Mouse (Mus musculus) forebrain, embryonic 12.5 days (tissue): ENCODE data around the gene Cdc27. TPM values are rescaled to one million over a fixed set of nuclear protein-coding genes. Genes with fewer than 3 reads are reported as not detected.
A peak's percentile ranks its signal among the peaks of the same experiment; 100 is the strongest.
"Not testable (repeated sequence)": the region's sequence is repeated elsewhere in the genome, so short reads cannot be mapped to it uniquely, and the experiment has no call there.

Source experiments
- ATAC-seq: fragments of 200-750 bp; cut with Nextera tagmentation; 2 replicates; pipeline ENCODE4 v1.8.0; 2017; ENCODE audit warnings: moderate TSS enrichment; ENCODE audit not compliant: low FRiP score
- H3K27ac ChIP-seq: fragments of 300-500 bp; sonication (generic); 2 replicates; pipeline ENCODE4 v1.5.1; 2016; ENCODE audit warnings: mild to moderate bottlenecking
- H3K27me3 ChIP-seq: fragments of 300-500 bp; sonication (generic); 2 replicates; pipeline ENCODE4 v1.6.1; 2016; ENCODE audit warnings: mild to moderate bottlenecking
- H3K36me3 ChIP-seq: fragments of 300-500 bp; sonication (generic); replicated peaks from 2 replicates; pipeline ENCODE4 v1.6.1; 2016; ENCODE audit warnings: mild to moderate bottlenecking
- H3K4me1 ChIP-seq: fragments of 300-500 bp; sonication (generic); 2 replicates; pipeline ENCODE4 v1.6.1; 2016
- H3K4me2 ChIP-seq: fragments of 300-500 bp; sonication (generic); 2 replicates; pipeline ENCODE4 v1.6.1; 2016; ENCODE audit warnings: mild to moderate bottlenecking, moderate library complexity
- H3K4me3 ChIP-seq: fragments of 300-500 bp; sonication (generic); replicated peaks from 2 replicates; pipeline ENCODE4 v1.5.1; 2016; ENCODE audit warnings: mild to moderate bottlenecking
- H3K9ac ChIP-seq: fragments of 300-500 bp; sonication (generic); 2 replicates; pipeline ENCODE4 v1.6.1; 2016; ENCODE audit warnings: mild to moderate bottlenecking
- H3K9me3 ChIP-seq: fragments of 300-500 bp; sonication (generic); 2 replicates; pipeline ENCODE4 v1.6.1; 2016
- WGBS: fragments of 180-500 bp; shearing (Covaris S2); methylation state at CpG from one replicate; pipeline ENCODE4 v1.1.7; 2016; 5-methylcytosine and 5-hydroxymethylcytosine counted together
- polyA plus RNA-seq: library from polyadenylated mRNA; unstranded; fragments of >200 nt; fragmentation: Nextera tagmentation; extraction: Ambion mirVana; gene quantifications from 2 replicates; pipeline ENCODE4 v1.2.1, GENCODE M21; 2016

Gene Cdc27
- polyA plus RNA-seq, 1 experiment from 2014 or later = 52.6 TPM

- H3K4me2 ChIP-seq = no peak overlapping the region
- ATAC-seq = no peak
- H3K27ac ChIP-seq = no peak overlapping the region
These were observed 17.3 kb upstream of the Cdc27 start for GRCm38 (mm10) chr11:104567736-104568135.

GRCm38 (mm10) chr11:104566796-104567195, 16.4 kb upstream of the Cdc27 start:
- H3K4me3 ChIP-seq = no peak overlapping the region
- peaks cover 5% of the 10 kb centered on the region; the same call in 1 of the 2 replicates for H3K27me3 ChIP-seq
- H3K9ac ChIP-seq = no peak overlapping the region
- H3K4me1 ChIP-seq = no peaks in the 10 kb centered on the region
- no peaks in the 10 kb centered on the region for H3K9me3 ChIP-seq
- WGBS = 67% methylated on average over 2 of the region's 2 CpGs
- ATAC-seq = no peak
- no peak overlapping the region for H3K4me2 ChIP-seq
- no peak overlapping the region for H3K27ac ChIP-seq
- H3K36me3 ChIP-seq = no peaks in the 10 kb centered on the region

More at GRCm38 (mm10) chr11:104567736-104568135, 17.3 kb upstream of the Cdc27 start:
- Histone ChIP-seq H3K36me3 (no peaks in the 10 kb centered on the region), H3K9ac (no peak overlapping the region), H3K4me3 (no peak overlapping the region), H3K9me3 (no peaks in the 10 kb centered on the region), H3K4me1 (no peaks in the 10 kb centered on the region), H3K27me3 (peaks cover 14% of the 10 kb centered on the region)
- WGBS = 91% methylated on average over 9 of the region's 9 CpGs

- Histone ChIP-seq H3K27ac (no peak overlapping the region), H3K9me3 (no peaks in the 10 kb centered on the region), H3K36me3 (no peaks in the 10 kb centered on the region), H3K27me3 (no peaks in the 10 kb centered on the region), H3K4me2 (no peak overlapping the region), H3K4me3 (no peak overlapping the region), H3K4me1 (no peaks in the 10 kb centered on the region), H3K9ac (no peak overlapping the region)
- WGBS = 83% methylated on average over 6 of the region's 6 CpGs
- no peak for ATAC-seq
These were observed 15.7 kb upstream of the Cdc27 start for GRCm38 (mm10) chr11:104566097-104566496.

- H3K9me3 ChIP-seq = no peaks in the 10 kb centered on the region
- H3K4me1 ChIP-seq = no peaks in the 10 kb centered on the region
- no peak for ATAC-seq
- WGBS = 91% methylated on average over 9 of the region's 9 CpGs
- H3K9ac ChIP-seq = no peak overlapping the region
- H3K36me3 ChIP-seq = no peaks in the 10 kb centered on the region
- H3K27me3 ChIP-seq = no peaks in the 10 kb centered on the region
- no peak overlapping the region for H3K4me2 ChIP-seq
- H3K27ac ChIP-seq = no peak overlapping the region
- no peak overlapping the region for H3K4me3 ChIP-seq
These were observed 14.8 kb upstream of the Cdc27 start for GRCm38 (mm10) chr11:104565172-104565571.

GRCm38 (mm10) chr11:104563496-104563895, 13.1 kb upstream of the Cdc27 start:
- no peak overlapping the region for H3K4me3 ChIP-seq
- no peak overlapping the region for H3K9ac ChIP-seq
- no peak overlapping the region for H3K4me2 ChIP-seq
- H3K4me1 ChIP-seq = peaks cover 3% of the 10 kb centered on the region; the same call in 1 of the 2 replicates
- no peak overlapping the region for H3K27ac ChIP-seq
- no peak for ATAC-seq
- H3K27me3 ChIP-seq = no peaks in the 10 kb centered on the region
- H3K9me3 ChIP-seq = no peaks in the 10 kb centered on the region
- no peaks in the 10 kb centered on the region for H3K36me3 ChIP-seq
- 81% methylated on average over 1 of the region's 1 CpGs for WGBS

GRCm38 (mm10) chr11:104560971-104561370, 10.6 kb upstream of the Cdc27 start:
- H3K27ac ChIP-seq = no peak overlapping the region
- no peak for ATAC-seq
- WGBS = 67% methylated on average over 2 of the region's 2 CpGs
- no peaks in the 10 kb centered on the region for H3K9me3 ChIP-seq
- H3K27me3 ChIP-seq = no peaks in the 10 kb centered on the region
- H3K4me2 ChIP-seq = no peak overlapping the region
- H3K9ac ChIP-seq = no peak overlapping the region
- no peak overlapping the region for H3K4me3 ChIP-seq
- H3K36me3 ChIP-seq = no peaks in the 10 kb centered on the region
- H3K4me1 ChIP-seq = peaks cover 3% of the 10 kb centered on the region; the same call in 1 of the 2 replicates

- Histone ChIP-seq H3K4me2 (no peak overlapping the region), H3K9me3 (no peaks in the 10 kb centered on the region), H3K9ac (no peak overlapping the region), H3K27ac (no peak overlapping the region), H3K36me3 (no peaks in the 10 kb centered on the region), H3K27me3 (no peaks in the 10 kb centered on the region), H3K4me1 (peaks cover 3% of the 10 kb centered on the region; the same call in 1 of the 2 replicates), H3K4me3 (no peak overlapping the region)
- ATAC-seq = no peak
- WGBS = 53% methylated on average over 4 of the region's 4 CpGs
These were observed 8.4 kb upstream of the Cdc27 start for GRCm38 (mm10) chr11:104558651-104559403.

GRCm38 (mm10) chr11:104558065-104558464, 7.6 kb upstream of the Cdc27 start:
- ATAC-seq = no peak
- H3K4me3 ChIP-seq = no peak overlapping the region
- H3K36me3 ChIP-seq = no peaks in the 10 kb centered on the region
- no peak overlapping the region for H3K9ac ChIP-seq
- no peak overlapping the region for H3K4me2 ChIP-seq
- WGBS = 93% methylated on average over 4 of the region's 4 CpGs
- 0 out of 2 replicates have a peak, but pooled peaks cover under 1% of the 10 kb centered on the region for H3K27me3 ChIP-seq
- peaks cover 3% of the 10 kb centered on the region; the same call in 1 of the 2 replicates for H3K4me1 ChIP-seq
- H3K9me3 ChIP-seq = no peaks in the 10 kb centered on the region
- no peak overlapping the region for H3K27ac ChIP-seq

GRCm38 (mm10) chr11:104549438-104550405, 698 bp downstream of the Cdc27 start:
- Histone ChIP-seq H3K36me3 (peaks cover 9% of the 10 kb centered on the region), H3K4me3 (peak overlapping the region; percentile 94), H3K4me1 (peaks cover 13% of the 10 kb centered on the region), H3K27ac (peak overlapping the region; percentile 85), H3K27me3 (0 out of 2 replicates have a peak, but pooled peaks cover 10% of the 10 kb centered on the region), H3K9ac (peak overlapping the region; percentile 99), H3K4me2 (peak overlapping the region; percentile 78), H3K9me3 (no peaks in the 10 kb centered on the region)
- WGBS = under 1% methylated on average over 52 of the region's 53 CpGs
- peak; percentile 42; the same call in 1 of the 2 replicates for ATAC-seq

GRCm38 (mm10) chr11:104547502-104547901, 2.9 kb downstream of the Cdc27 start:
- Histone ChIP-seq H3K36me3 (peaks cover 9% of the 10 kb centered on the region), H3K27me3 (0 out of 2 replicates have a peak, but pooled peaks cover 3% of the 10 kb centered on the region), H3K27ac (no peak overlapping the region), H3K4me1 (peaks cover 13% of the 10 kb centered on the region), H3K4me2 (no peak overlapping the region), H3K9me3 (no peaks in the 10 kb centered on the region), H3K9ac (no peak overlapping the region), H3K4me3 (no peak overlapping the region)
- WGBS = 99% methylated on average over 3 of the region's 3 CpGs
- ATAC-seq = no peak

- Histone ChIP-seq H3K36me3 (peaks cover 20% of the 10 kb centered on the region), H3K4me1 (peaks cover 13% of the 10 kb centered on the region), H3K27ac (no peak overlapping the region), H3K4me3 (no peak overlapping the region), H3K27me3 (no peaks in the 10 kb centered on the region), H3K9me3 (no peaks in the 10 kb centered on the region), H3K4me2 (no peak overlapping the region), H3K9ac (no peak overlapping the region)
- 91% methylated on average over 2 of the region's 2 CpGs for WGBS
- ATAC-seq = no peak
These were observed 5.9 kb downstream of the Cdc27 start for GRCm38 (mm10) chr11:104544507-104544906.

- ATAC-seq, H3K9ac ChIP-seq, H3K27ac ChIP-seq, H3K4me1 ChIP-seq, H3K4me3 ChIP-seq, H3K4me2 ChIP-seq, H3K9me3 ChIP-seq, H3K27me3 ChIP-seq: not testable (repeated sequence)
- H3K36me3 ChIP-seq = peaks cover 20% of the 10 kb centered on the region
- 89% methylated on average over 2 of the region's 2 CpGs for WGBS
These were observed 7.1 kb downstream of the Cdc27 start for GRCm38 (mm10) chr11:104543337-104543736.
